Mouse (Mus musculus): Measurements from ENCODE around the gene Snupn.
"Not testable (repeated sequence)": the region's sequence is repeated elsewhere in the genome, so short reads cannot be mapped to it uniquely, and the experiment has no call there.

The Snupn gene

DNA sequence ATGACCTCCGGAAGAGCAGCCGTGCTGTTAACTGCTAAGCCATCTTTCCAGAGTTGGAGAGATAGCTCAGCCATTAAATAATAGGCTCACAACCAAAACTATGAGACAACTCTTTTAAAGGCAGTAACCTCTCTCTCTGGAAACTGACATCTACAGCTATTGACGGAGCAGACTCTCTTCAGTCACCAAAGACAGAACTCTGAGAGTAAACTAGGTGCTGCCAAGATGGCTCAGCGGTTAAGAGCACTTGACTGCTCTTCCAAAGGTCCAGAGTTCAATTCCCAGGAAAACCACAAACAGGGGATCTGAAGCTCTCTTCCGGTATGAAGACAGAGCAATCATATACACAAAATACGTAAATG, 13.8 kb upstream of the Snupn start:
- DNase-seq, result peak in 1 of 2 experiments; percentile 15

DNA sequence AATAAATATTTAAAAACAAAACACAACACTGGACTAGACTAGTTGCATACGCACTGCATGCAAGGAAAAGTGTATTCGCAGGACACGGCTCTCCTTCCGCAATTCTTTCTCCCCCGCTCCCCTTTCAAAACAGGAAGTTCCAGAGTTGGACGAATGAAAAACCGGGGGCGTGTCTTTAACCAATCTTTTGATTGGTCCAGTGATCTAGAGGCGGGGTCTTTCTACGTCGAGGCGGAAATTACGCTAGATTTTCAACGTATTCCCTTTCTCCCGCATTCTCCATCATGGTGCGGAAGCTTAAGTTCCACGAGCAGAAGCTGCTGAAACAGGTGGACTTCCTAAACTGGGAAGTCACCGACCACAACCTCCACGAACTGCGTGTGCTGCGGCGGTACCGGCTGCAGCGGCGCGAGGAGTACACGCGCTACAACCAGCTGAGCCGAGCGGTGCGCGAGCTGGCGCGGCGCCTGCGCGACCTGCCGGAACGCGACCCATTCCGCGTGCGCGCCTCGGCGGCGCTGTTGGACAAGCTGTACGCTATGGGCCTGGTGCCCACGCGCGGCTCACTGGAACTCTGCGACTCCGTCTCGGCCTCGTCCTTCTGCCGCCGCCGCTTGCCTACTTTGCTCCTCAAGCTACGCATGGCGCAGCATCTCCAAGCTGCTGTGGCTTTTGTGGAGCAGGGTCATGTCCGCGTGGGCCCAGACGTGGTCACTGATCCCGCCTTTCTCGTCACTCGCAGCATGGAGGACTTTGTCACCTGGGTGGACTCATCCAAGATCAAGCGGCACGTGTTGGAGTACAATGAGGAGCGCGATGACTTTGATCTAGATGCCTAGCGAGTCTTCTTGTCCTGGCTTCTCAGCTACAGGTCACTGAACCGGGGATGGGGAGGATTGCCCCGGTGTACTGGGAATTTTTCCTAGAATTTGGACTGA, 13.2 kb upstream of the Snupn start, which contains the start of gene Imp3:
Imp3 (plus strand) TSS at position 253 of the 938 bp plus-strand sequence.
- peak; percentile 92 to 94 for DNase-seq

DNA sequence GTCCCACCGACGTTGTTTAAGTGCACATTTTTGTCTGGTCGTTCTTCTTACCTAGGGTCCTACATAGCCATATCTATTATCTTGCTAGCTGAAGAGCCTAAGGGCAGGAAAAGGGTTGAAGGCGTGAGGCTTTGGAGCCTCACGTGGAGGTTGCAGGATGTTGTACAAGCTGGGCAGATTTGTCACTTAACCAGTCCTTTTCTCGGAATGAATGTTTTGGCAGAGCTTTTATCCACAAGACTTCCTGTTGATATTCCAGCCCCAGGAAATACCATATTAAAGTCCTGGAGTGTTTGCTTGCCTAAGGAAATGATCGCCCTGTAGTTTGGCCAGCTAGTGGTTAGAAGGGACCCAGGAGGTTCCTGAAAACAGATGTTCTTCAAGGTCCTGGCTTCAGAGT, 12.3 kb upstream of the Snupn start:
- no peak for DNase-seq

DNA sequence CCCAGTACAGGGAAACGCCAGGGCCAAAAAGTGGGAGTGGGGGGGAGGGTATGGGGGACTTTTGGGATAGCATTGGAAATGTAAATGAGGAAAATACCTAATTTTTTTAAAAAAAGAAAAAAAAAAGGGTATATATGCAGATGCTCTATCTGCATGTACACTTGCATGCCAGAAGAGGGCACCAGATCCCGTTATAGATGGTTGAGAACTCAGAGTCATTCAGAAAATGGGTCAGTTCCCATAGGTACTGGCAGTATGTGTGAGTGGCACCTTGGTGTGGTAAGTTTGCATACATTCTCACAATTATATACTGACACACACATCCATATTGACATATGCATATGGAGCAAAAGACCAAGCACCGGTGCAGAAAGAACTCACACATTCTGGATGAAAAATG, 3.2 kb upstream of the Snupn start:
- DNase-seq, result peak; percentile 60 to 62

DNA sequence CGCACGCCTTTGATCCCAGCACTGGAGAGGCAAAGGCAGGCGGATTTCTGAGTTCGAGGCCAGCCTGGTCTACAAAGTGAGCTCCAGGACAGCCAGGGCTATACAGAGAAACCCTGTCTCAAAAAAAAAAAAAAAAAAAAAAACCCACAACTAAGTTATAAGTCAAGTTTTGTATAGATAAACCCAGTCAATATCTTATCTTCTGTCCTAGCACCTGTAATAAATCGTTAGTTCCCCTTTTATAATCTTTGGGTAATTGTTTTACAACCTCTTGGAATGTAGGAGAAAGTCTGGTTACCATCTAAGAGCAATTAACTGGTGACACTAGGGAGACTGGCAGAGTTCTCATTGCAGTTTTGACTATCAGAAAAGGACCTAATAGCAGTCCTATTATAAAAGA, 2.0 kb upstream of the Snupn start:
- DNase-seq, result not testable (repeated sequence)

DNA sequence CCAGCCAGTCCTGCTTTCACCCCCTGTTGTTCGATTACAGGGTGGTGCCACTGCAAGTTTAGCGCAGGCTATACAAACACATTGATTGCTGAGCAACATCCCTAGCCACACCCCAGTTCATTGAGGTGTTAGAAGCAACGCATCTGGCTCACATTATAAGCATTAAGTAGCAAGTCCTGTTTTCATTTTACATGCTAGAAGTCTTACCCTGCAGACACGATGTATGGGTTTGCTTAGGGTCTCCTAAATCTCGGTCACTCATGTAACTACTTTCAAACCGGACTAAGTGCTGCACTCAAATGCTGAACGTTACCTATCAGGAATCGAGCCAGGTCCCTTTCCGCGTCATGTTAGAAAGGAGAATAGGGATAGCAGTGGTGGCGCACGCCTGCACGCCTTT, 911 bp upstream of the Snupn start:
- no peak for DNase-seq

DNA sequence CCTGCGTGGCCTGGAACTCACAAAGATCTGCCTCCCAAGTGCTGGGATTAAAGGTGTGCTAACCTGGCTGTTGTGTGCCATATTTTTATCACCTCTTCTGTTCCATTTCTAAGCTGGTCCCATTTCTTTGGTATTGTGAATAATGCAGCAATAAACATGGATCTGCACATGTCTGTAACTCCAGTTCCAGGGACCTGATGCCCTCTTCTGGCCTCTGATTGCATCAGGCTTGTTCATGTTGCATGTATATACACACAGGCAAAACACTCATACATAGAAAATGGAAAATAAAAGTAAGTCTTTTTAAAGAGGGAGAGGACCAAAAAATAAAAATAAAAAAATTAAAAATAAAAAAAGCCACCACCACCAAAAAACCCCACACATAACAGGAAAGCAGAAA, 2.9 kb downstream of the Snupn start:
- no peak for DNase-seq

DNA sequence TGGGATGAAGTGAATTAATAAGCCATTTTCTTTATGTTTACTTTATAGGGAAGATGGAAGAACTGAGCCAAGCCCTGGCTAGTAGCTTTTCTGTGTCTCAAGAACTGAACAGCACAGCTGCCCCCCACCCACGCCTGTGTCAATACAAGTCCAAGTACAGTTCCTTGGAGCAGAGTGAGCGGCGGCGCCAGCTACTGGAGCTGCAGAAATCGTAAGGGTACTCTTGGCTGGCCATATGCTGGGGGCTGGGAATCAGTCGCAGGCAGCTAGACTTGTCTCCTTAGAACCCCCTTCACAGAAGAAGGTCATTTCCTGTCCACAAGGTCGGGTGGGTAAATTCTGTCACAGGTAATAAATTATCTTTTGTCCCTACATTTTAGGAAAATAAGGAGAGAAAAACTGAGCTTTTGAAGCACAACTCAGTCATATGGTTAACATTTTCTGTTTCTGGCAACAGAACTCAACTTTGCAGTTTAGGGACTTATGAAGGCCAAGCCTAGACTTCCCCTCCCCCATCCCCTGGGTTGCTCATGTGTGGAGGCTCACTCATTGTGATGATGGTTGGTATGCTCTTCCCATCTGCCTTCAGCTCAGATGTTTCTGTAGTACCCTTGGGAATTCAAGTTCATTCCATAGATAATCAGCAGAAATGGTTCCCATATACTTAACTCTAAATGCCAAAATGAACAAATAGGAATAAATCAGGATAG, 6.4 kb downstream of the Snupn start:
- no peak for DNase-seq

DNA sequence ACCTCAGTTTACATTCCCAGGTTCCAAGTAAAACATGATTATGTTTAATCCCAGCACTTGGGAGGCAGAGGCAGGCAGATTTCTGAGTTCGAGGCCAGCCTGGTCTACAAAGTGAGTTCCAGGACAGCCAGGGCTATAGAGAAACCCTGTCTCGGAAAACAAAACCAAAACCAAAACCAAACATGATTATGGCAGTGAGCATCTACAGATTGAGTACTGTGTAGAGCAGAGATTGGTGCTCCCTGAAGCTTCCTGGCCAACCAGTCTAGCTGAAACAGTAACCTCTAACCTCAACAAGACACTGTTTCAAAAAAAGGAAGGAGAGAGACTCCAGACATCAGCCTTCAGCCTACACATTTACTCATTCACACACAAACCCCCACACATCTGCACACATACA, 8.0 kb downstream of the Snupn start:
- DNase-seq, result no peak

DNA sequence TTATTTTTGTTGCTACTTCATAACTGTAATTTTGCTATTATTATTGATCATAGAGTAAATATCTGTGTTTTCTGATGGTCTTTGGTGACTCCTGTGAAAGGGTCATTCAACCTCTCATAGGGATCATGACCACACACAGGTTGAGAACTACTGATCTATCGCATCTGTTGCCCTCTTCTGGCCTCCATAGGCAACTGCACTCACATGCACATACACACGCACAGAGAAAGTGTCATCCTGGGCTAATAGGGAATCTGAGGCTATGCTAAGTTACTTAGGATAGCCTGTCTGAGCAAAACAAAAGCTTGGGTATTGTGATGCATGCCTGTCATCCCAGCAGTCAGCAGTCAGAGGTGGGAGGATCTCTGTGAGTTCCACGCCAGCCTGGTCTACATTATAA, 10.9 kb downstream of the Snupn start:
- no peak for DNase-seq

DNA sequence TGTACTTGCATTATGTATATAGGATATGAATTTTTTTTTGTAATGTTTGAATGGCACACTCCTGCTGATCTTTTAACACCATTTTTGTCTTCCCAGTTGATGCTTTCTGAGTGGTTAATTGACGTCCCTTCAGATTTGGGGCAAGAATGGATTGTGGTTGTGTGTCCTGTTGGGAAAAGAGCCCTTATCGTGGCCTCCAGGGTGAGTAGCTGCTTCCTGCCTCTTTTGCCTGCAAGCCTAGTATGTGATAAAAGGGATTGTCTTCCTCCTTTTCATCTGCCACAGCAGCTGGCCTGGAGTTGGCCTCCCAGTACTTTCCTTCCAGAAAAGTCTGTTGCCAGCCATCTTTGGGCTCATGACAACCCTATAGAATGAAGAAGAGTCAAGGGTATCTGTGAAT, 19.5 kb downstream of the Snupn start:
- no peak for DNase-seq

DNA sequence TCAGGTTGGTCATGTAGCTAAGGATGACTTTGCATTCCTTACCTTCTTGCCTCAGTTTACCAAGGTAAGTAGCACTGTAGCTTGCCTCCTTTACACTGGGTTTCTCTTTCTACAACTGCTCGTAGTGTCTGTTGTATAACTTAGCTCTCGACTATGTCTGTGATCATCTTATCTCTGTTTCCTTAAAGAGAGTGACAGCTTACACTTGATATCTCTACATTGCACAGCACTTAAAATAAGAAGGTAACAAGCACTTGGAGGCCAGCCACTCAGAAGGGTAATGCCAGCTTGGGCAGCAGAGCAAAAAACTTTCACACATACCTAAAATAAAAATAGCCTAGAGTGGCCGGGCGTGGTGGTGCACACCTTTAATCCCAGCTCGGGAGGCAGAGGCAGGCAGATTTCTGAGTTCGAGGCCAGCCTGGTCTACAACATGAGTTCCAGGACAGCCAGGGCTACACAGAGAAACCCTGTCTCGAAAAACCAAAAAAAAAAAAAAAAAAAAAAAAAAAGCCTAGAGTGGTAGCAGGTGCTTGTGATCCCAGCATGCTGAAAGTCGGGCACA, 23.4 kb downstream of the Snupn start:
- no peak for DNase-seq

DNA sequence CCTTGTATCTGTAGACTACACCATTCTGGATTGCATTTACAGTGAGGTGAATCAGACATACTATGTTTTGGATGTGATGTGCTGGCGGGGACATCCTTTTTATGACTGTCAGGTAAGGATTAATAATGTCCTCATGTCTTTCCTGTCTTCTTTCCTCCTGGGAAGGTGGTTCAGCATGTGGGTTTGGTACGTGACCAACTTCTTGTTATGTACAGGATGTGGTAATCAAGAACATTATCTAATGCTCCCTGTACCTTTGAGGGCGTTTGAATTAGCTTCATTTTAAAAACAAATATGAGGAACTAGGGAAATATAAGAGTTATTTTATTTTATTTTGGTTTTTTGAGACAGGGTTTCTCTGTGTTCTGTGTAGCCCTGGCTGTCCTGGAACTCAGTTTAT, 24.5 kb downstream of the Snupn start:
- no peak for DNase-seq

DNA sequence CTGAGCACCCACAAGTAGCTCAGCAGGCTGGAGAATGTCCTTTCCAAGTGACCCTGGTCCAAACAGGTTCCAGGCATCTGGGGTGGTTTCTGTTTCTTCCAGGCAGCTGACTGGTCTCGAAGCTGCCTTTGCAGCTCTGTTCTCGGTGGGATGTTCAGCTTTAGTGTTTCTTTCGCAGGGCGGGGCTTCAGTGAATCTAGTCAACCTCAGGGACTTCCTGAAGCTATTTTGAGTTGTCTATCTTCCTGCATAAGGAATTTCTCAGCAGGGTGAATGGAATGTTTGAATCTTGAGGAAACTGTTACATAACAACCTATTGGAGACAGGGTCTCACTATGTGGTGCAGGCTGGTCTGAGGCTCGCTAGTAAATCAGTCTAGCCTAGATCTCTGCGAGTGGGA, 29.5 kb downstream of the Snupn start:
- no peak for DNase-seq

DNA sequence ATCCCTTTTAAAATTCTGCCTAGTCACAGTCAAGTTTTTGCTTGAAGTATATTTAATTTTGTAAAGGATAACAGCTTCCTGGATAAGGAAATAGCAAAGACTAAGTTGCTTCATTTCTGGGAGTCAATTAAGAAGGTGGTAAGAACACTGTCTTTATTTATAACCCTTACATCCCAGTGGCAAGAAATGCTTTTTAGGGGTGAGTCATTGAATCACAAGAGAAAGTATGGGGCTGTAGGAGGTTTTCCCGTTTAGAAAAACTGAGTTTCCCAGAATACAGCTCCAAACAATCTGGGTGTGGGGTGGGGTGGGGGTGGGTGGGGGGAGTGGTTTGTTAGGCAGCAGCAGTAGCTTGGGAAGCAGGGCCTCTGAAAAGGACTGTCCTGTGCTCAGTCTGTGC, 30.8 kb downstream of the Snupn start:
- no peak for DNase-seq

DNA sequence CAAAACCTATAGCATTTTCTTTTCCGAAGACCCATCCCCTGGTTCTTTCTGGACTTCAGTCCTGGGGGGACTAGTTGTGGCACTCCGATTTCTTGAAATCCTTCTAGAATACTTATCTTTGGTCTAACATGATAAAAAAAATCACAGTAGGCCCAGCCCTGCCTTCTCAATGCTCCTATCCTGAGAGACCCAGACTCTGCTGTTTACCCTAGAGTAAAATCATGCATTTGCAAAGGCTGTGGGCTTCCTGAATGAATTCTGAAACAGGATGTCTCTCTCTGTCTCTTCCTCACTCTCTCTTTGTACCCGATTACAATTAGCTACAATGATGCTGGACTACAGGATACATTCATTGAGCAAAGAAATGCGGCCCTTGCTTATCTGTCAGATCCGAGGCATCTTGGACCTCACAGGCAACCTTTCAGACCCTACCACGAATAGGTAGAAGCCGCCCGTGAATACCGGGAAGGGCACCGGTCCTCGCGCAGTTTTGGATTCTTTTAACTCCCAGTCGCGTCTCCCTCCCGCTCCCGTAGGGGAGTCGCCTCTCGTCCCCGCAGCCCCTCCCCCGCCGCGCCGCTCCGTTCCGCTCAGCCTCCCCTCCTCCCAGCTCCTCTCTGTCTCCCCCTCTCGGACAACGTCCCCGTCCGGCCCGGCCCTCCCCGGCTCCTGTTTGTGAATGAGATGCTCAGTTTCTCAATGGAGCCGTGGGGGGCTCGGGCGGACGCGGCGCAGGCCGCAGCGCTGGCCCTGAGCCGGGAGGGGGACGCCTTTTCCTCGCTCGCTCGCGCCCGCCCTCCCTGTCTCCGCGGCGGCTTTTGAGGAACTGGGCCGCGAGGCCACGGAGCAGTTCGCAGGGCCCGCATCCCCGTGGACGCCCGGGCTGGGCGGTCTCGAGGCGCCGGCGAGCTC, 43.9 kb downstream of the Snupn start, which contains the start of gene Ptpn9:
Ptpn9 (plus strand) TSS at position 638 of the 912 bp plus-strand sequence.
- DNase-seq, result peak; percentile 91 to 93

DNA sequence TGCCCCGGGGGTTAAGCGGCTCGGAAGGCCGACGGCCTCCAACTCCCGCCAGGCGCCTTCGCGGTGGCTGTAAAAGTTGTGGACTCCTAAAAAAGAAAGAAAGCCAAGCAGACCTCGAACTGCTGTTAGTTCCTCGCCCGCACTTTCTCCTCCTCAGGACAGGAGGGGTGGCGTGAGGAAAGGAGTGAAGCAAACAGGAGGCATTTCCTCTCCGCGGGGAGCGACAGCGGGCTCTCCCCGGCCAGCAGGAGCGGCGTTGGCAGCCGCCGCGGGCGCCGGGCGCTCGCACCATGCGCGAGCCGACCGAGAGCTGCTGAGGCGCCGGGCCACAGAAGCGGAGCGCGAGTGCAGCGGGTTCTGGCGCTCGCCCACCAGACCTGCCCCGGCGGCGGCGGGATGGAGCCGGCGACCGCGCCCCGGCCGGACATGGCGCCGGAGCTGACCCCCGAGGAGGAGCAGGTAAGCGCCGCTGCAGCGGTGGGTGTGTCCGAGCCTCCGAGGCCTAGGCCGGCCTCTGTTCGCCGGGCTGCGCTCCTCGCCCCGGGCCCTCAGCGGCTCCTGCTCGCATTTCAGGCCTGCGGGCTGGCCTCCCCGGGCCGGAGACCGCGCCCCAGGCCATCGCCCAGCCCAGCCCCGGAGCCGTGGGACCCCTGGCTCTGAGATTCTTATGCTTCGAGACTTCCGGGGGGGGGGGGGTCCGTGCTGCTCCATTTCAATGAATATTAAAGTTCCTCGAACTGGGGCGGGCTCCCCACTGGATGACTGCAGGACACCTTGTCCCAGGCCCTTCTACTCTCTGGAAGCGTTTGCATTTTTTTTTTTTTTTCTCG, 44.7 kb downstream of the Snupn start:
- peak; percentile 50 to 73 for DNase-seq

DNA sequence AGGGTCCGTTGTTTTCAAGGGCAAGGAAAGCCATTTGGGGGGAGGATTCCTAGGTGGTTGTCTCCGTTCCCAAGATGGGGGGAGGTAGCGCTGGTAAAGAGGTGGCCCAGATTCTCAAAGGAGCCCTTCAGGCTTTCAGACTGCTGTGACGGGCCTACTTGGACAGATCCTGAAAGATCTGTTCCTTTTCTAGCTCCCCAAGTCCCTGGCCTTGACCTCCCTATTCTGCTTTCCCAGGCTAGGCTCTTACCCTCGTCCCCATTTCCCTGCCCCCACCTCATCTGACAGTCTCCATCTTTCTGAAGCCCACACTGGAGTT, 45.3 kb downstream of the Snupn start:
- peak; percentile 22 to 35 for DNase-seq

DNA sequence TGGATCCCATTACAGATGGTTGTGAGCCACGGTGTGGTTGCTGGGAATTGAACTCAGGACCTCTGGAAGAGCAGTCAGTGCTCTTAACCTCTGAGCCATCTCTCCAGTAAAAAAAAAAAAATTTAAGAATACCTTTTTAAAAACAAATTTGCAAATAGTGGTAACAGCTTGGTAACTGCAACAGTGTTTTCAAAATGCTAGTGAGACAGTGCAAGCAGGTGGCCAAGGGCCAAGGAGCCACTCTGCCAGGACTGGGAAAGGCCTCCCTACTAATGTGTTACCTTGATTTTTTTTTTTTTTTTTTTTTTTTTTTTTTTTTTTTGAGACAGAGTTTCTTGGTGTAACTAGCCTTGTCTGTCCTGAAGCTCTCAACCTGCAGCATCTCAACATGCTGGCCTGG, 46.5 kb downstream of the Snupn start:
- peak in 1 of 2 experiments; percentile 12 for DNase-seq

DNA sequence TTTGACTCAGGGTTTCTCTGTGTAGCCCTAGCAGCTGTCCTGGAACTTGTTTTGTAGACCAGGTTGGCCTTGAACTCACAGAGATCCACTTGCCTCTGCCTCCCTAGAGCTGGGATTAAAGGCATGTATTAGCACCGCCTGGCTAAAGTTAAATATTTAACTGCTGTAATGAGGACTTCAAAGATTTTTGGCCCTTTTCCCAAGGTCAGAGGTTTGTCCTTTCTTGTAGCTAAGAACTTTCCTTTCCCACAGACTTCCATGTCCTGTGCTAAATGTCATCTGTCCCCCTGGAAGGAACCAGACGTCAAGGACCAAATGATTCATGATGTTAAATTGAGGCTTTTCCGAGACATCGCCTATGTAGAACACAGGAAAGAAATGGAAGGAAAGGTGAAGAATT, 52.3 kb downstream of the Snupn start:
- no peak for DNase-seq

DNA sequence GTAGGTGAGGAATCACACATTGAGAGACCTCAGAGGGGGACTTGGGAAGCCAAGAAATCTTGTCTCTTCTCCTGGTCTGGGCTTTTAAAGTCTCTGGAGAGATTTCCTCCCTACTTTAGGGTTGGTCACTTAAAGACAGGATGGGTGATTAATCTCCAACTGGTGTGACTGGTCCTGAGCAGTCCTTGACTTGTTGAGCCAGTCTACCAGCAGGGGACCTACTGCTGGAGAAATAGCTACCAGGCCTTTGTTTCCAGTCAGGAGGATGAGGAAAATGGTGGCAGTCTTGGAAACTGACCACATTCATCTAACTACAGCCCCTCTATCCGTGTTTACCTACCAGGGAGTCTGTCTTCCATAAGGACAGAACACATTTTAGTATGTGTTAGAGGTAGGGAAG, 61.7 kb downstream of the Snupn start:
- DNase-seq, result no peak

DNA sequence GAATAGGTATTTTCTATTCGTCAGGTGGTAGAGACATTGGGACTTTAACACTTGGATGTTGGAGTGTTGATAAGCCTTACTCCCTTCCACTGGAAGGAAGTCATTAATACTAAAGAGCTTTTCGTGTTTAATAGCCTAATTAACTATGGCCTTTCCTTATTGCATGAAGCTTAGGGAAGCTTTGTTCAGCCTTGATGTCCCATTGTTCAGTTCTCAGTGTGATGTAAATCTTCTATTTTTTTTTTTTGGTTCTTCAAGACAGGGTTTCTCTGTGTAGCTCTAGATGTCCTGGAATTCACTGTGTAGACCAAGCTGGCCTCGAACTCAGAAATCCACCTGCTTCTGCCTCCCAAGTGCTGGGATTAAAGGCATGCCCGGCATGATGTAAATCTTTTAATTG, 62.2 kb downstream of the Snupn start:
- no peak for DNase-seq
